Mouse (Mus musculus): ENCODE measurements at regions not wholly inside any gene's neighbourhood (a gene's known extent, or its start where the extent isn't known, plus 50 kb on each side); places are given as distances from the start of the nearest gene placed in this dataset.

- TF ChIP-seq CTCF (IDR thresholded peaks at IDR 0.05; ENCODE audit: insufficient read depth, low read depth, low read length): no peak
- no peak for TF ChIP-seq POLR2A (IDR thresholded peaks at IDR 0.05; ENCODE audit: insufficient read depth, low read depth, low read length)
These were observed 302.4 kb downstream of the Psat1 start for GRCm38 (mm10) chr19:15644786-15645185.
